Mouse (Mus musculus) forebrain, embryonic 14.5 days (tissue): ENCODE results near the gene Atoh8. TPM values are rescaled to one million over a fixed set of nuclear protein-coding genes. Genes with fewer than 3 reads are reported as not detected.
A peak's percentile ranks its signal among the peaks of the same experiment; 100 is the strongest.

Experiments
- ATAC-seq: fragments of 200-750 bp; cut with Nextera tagmentation; 2 replicates; pipeline ENCODE4 v1.8.0; 2017; ENCODE audit warnings: mild to moderate bottlenecking, moderate library complexity
- DNase-seq: peaks from one replicate; pipeline ENCODE4 v3.0.0-alpha.2; 2015; ENCODE audit warnings: low spot score
- H3K27ac ChIP-seq: fragments of 300-500 bp; sonication (generic); 2 replicates; pipeline ENCODE4 v1.5.1; 2014; ENCODE audit warnings: low read depth, mild to moderate bottlenecking, control low read depth, low read length, moderate library complexity
- H3K27me3 ChIP-seq: fragments of 300-500 bp; sonication (generic); replicated peaks from 2 replicates; pipeline ENCODE4 v1.6.1; 2014; ENCODE audit warnings: low read length, control low read depth, mixed read lengths; ENCODE audit not compliant: control insufficient read depth, insufficient read depth
- H3K36me3 ChIP-seq: fragments of 300-500 bp; sonication (generic); 2 replicates; pipeline ENCODE4 v1.6.1; 2014; ENCODE audit warnings: low read length, control low read depth; ENCODE audit not compliant: control insufficient read depth, insufficient read depth
- H3K4me1 ChIP-seq: fragments of 300-500 bp; sonication (generic); 2 replicates; pipeline ENCODE4 v1.6.1; 2014; ENCODE audit warnings: antibody characterized with exemption, low read length, control low read depth; ENCODE audit not compliant: control insufficient read depth, insufficient read depth
- H3K4me2 ChIP-seq: fragments of 300-500 bp; sonication (generic); 2 replicates; pipeline ENCODE4 v1.6.1; 2014; ENCODE audit warnings: mild to moderate bottlenecking, control low read depth, low read length
- H3K4me3 ChIP-seq: fragments of 300-500 bp; sonication (generic); 2 replicates; pipeline ENCODE4 v1.5.1; 2014; ENCODE audit warnings: low read depth, low read length, control low read depth
- H3K9ac ChIP-seq: fragments of 300-500 bp; sonication (generic); 2 replicates; pipeline ENCODE4 v1.6.1; 2014; ENCODE audit warnings: mild to moderate bottlenecking, low read length, control low read depth, moderate library complexity
- H3K9me3 ChIP-seq: fragments of 300-500 bp; sonication (generic); replicated peaks from 2 replicates; pipeline ENCODE4 v1.6.1; 2016; ENCODE audit warnings: low read length, control low read depth, mixed read lengths; ENCODE audit not compliant: control insufficient read depth
- WGBS: fragments of 180-500 bp; shearing (Covaris S2); extraction: QIAGEN DNeasy Blood & Tissue Kit; methylation state at CpG from one replicate; pipeline ENCODE4 v1.1.7; 2014; 5-methylcytosine and 5-hydroxymethylcytosine counted together
- polyA plus RNA-seq: library from polyadenylated mRNA; unstranded; fragments of >200 nt; fragmentation: Nextera tagmentation; extraction: Ambion mirVana; gene quantifications from 2 replicates; pipeline ENCODE4 v1.2.1, GENCODE M21; 2014

The Atoh8 gene
- polyA plus RNA-seq, 1 experiment from 2014 or later, result 2.5 TPM

DNA sequence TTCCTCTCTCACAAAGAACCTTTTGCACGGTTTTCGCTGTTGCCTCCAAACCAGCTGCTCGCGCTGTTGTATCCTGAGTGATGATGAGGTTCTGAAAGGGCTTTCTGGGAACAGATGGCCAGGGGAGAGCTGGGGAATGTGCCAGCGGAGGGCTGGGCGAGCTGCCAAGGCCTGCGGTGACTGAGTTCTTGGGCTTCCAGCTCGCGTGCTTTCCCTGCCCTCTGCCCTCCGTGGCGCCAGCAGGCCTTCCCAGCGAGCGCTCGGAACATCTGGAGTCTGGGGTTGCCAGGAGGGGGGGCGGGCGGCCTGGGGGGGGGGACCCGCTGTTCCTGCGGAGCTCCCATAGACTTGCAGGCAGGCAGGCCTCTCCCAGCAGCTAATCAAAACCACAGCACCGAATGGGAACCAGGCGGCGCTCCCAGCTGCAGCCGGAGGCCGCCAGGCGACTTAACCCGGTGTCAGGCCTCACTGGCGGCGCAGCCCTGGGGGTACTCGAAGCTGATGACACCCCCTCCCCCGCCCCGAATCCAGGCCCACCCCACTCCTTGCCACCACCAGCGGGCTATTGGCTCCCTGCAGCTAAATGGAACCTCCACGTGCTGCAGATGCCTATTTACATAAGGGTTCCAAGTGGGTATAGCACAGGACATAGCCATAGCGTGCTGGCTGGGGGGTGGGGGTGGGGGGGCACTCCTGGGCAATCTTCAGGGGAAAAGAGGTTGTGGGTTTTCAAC lies 18.5 kb downstream of the Atoh8 start:
- Histone ChIP-seq H3K4me1 (peaks cover 56% of the 10 kb centered on the region), H3K27me3 (no peaks in the 10 kb centered on the region), H3K27ac (peak overlapping the region; percentile 85), H3K9me3 (no peaks in the 10 kb centered on the region), H3K4me2 (peak overlapping the region; percentile 45), H3K9ac (peak overlapping the region; percentile 21; the same call in 1 of the 2 replicates), H3K4me3 (0 out of 2 replicates have a peak overlapping the region, but pooled peaks have one; percentile 9), H3K36me3 (no peaks in the 10 kb centered on the region)
- ATAC-seq (peak; percentile 91), DNase-seq (peak; percentile 98)
- under 1% methylated on average over 30 of the region's 33 CpGs for WGBS

GRCm38 (mm10) chr6:72215582-72215981 lies 19.8 kb downstream of the Atoh8 start:
- H3K4me3 ChIP-seq, result no peak overlapping the region
- 26% methylated on average over 6 of the region's 6 CpGs for WGBS
- H3K4me1 ChIP-seq, result peaks cover 55% of the 10 kb centered on the region
- H3K4me2 ChIP-seq, result peak overlapping the region; percentile 45; the same call in 1 of the 2 replicates
- ATAC-seq (no peak), DNase-seq (peak; percentile 41)
- H3K36me3 ChIP-seq, result no peaks in the 10 kb centered on the region
- no peaks in the 10 kb centered on the region for H3K9me3 ChIP-seq
- no peaks in the 10 kb centered on the region for H3K27me3 ChIP-seq
- peak overlapping the region; percentile 85 for H3K27ac ChIP-seq
- H3K9ac ChIP-seq, result peak overlapping the region; percentile 22; the same call in 1 of the 2 replicates

GRCm38 (mm10) chr6:72211360-72211759 lies 24.0 kb downstream of the Atoh8 start:
- Histone ChIP-seq H3K9ac (0 out of 2 replicates have a peak overlapping the region, but pooled peaks have one; percentile 5), H3K4me1 (peaks cover 23% of the 10 kb centered on the region), H3K36me3 (no peaks in the 10 kb centered on the region), H3K27me3 (no peaks in the 10 kb centered on the region), H3K4me2 (no peak overlapping the region), H3K27ac (no peak overlapping the region), H3K4me3 (no peak overlapping the region), H3K9me3 (no peaks in the 10 kb centered on the region)
- ATAC-seq, result no peak
- DNase-seq, result no peak
- WGBS, result 61% methylated on average over 4 of the region's 4 CpGs

DNA sequence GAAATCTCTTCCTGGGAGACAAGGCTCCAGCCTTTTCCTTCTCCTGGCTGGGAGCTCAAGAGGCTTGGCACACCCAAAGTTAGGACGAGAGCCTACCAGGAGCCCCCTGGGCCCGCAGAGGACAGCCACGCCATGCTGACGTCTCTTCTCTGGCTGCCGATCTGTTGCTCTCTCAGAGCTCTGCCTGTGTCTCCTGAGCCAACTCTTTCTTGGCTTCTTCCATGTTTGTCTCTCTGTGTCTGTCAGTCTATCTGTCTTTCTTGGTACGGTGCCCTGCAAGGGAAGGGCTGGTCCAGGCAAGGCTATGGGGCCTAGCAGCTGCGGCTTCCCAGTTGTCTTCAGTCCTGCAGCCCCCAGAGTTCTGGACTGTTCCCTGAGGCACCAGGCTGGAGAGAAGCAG lies 24.6 kb downstream of the Atoh8 start:
- Histone ChIP-seq H3K27ac (no peak overlapping the region), H3K36me3 (no peaks in the 10 kb centered on the region), H3K9ac (no peak overlapping the region), H3K4me1 (peaks cover 18% of the 10 kb centered on the region), H3K4me2 (no peak overlapping the region), H3K9me3 (no peaks in the 10 kb centered on the region), H3K4me3 (no peak overlapping the region), H3K27me3 (no peaks in the 10 kb centered on the region)
- DNase-seq, result no peak
- ATAC-seq, result no peak
- WGBS, result 58% methylated on average over 7 of the region's 7 CpGs

GRCm38 (mm10) chr6:72209738-72210137 lies 25.6 kb downstream of the Atoh8 start:
- 93% methylated on average over 7 of the region's 7 CpGs for WGBS
- ATAC-seq, result no peak
- no peaks in the 10 kb centered on the region for H3K27me3 ChIP-seq

DNA sequence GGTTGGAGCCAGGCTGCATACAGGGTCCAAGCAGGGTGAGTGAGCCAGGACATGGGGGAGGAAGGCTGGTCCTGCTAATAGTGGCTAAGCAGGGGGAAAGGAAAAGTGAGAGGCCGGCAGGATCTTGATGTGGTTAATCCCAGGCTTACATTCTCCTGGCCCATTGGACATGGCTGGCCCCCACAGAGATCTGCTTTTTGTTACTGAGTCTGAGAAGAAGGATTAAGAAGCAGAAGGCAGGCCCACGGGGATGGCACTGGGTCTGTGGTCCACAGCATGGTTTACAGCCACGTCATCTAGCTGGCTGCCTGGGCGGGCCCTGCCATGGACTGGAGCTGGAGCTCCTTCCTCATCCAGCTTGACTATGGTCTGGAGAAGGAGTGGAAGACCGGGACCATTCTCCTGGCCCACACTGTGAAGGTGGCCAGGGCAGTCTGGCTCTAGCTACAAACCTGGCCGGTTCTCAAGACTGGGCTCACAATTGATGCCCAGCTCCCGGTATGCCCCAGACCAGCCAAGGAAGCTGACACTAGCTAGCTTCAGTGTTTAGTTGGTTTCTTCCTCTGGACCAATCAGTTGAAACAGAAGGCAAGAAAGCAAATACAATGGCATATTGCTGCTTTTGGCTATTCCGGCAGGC lies 26.9 kb downstream of the Atoh8 start:
- no peak for ATAC-seq

More at GRCm38 (mm10) chr6:72209738-72210137, 25.6 kb downstream of the Atoh8 start:
- Histone ChIP-seq H3K4me3 (no peak overlapping the region), H3K4me2 (no peak overlapping the region), H3K4me1 (peaks cover 9% of the 10 kb centered on the region; the same call in 1 of the 2 replicates), H3K9me3 (no peaks in the 10 kb centered on the region), H3K9ac (no peak overlapping the region), H3K27ac (no peak overlapping the region), H3K36me3 (no peaks in the 10 kb centered on the region)
- no peak for DNase-seq

GRCm38 (mm10) chr6:72206021-72206420 lies 29.4 kb downstream of the Atoh8 start:
- Histone ChIP-seq H3K27me3 (no peaks in the 10 kb centered on the region), H3K4me2 (no peak overlapping the region), H3K36me3 (no peaks in the 10 kb centered on the region), H3K27ac (no peak overlapping the region), H3K9me3 (no peaks in the 10 kb centered on the region), H3K9ac (no peak overlapping the region), H3K4me3 (no peak overlapping the region), H3K4me1 (peaks cover 5% of the 10 kb centered on the region; the same call in 1 of the 2 replicates)
- DNase-seq, result no peak
- ATAC-seq, result no peak
- WGBS, result 85% methylated on average over 9 of the region's 9 CpGs

More for the DNA sequence above, 26.9 kb downstream of the Atoh8 start:
- no peak overlapping the region for H3K4me3 ChIP-seq
- H3K4me2 ChIP-seq, result no peak overlapping the region
- peaks cover 6% of the 10 kb centered on the region; the same call in 1 of the 2 replicates for H3K4me1 ChIP-seq
- no peaks in the 10 kb centered on the region for H3K36me3 ChIP-seq
- no peaks in the 10 kb centered on the region for H3K27me3 ChIP-seq
- no peak for DNase-seq
- H3K9ac ChIP-seq, result no peak overlapping the region
- no peaks in the 10 kb centered on the region for H3K9me3 ChIP-seq
- H3K27ac ChIP-seq, result no peak overlapping the region
- WGBS, result 60% methylated on average over 8 of the region's 8 CpGs

DNA sequence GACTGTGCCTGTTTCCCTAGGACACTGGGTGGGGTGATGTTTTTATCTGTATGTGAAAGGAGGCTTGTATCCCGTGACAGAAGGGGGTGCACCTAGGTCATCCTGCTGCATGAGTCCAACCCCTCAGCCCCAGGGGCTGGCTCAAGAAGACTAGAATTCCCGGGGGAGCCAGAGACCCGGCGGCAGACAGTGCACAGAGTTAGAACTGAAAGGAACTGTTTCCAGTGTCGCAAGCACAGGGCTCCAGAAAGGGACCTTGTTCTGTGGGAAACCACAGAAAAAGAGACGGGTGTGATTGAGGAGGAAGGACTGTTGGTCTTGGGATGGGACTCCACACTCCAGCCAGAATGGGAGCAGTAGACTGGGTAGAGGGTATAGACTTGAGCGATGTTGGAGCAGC lies 30.5 kb downstream of the Atoh8 start:
- no peak overlapping the region for H3K4me2 ChIP-seq
- WGBS, result 77% methylated on average over 7 of the region's 7 CpGs
- H3K36me3 ChIP-seq, result no peaks in the 10 kb centered on the region
- no peak overlapping the region for H3K9ac ChIP-seq
- H3K9me3 ChIP-seq, result no peaks in the 10 kb centered on the region
- no peak for ATAC-seq
- DNase-seq, result no peak
- no peak overlapping the region for H3K4me3 ChIP-seq
- no peaks in the 10 kb centered on the region for H3K4me1 ChIP-seq
- no peaks in the 10 kb centered on the region for H3K27me3 ChIP-seq
- no peak overlapping the region for H3K27ac ChIP-seq

- Histone ChIP-seq H3K9ac (no peak overlapping the region), H3K9me3 (no peaks in the 10 kb centered on the region), H3K27me3 (no peaks in the 10 kb centered on the region), H3K4me2 (no peak overlapping the region), H3K27ac (no peak overlapping the region), H3K4me1 (no peaks in the 10 kb centered on the region), H3K36me3 (no peaks in the 10 kb centered on the region), H3K4me3 (no peak overlapping the region)
- WGBS, result 80% methylated on average over 5 of the region's 5 CpGs
- no peak for ATAC-seq
- no peak for DNase-seq
Measured at GRCm38 (mm10) chr6:72203279-72203678, 32.1 kb downstream of the Atoh8 start.
